Mouse (Mus musculus): ENCODE measurements at regions not wholly inside any gene's neighbourhood (a gene's known extent, or its start where the extent isn't known, plus 50 kb on each side); places are given as distances from the start of the nearest gene placed in this dataset.

DNA sequence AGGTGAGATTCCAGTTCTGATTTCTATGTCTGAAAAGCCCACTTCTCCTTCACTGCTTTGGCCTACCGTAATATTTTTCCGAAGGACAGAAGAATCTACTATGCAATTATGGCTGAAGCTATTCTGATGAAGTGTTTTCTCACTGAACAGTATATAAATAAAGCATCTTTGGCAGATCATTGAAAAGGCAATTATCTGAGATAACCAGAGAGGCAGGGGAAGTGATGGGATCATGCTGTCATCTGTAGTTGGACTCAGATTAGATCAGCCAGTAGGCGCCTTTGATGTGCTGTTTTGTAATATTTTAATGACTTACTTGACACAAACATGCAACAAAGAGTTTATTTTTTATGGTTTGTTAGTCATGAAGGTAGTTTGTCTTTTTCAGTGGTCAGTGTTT, 67.8 kb upstream of the Ahr start:
- Histone ChIP-seq H3K4me2 (replicated peaks) (no peak overlapping the region), H3K27me3 (replicated peaks) (no peaks in the 10 kb centered on the region), H3K27ac (no peak overlapping the region), H3K36me3 (no peaks in the 10 kb centered on the region), H3K9ac (no peak overlapping the region), H3K4me3 (no peak overlapping the region), H3K4me1 (no peaks in the 10 kb centered on the region), H3K9me3 (no peaks in the 10 kb centered on the region)
- ATAC-seq (ENCODE audit: low FRiP score, low read depth), result no peak
- WGBS, result 89% methylated on average over 3 of the region's 3 CpGs

GRCm38 (mm10) chr12:35598298-35598697, 63.5 kb upstream of the Ahr start:
- WGBS, result 93% methylated on average over 9 of the region's 9 CpGs
- no peak overlapping the region for H3K9ac ChIP-seq
- H3K4me2 ChIP-seq (replicated peaks), result no peak overlapping the region
- H3K9me3 ChIP-seq, result no peaks in the 10 kb centered on the region
- H3K4me1 ChIP-seq, result no peaks in the 10 kb centered on the region
- H3K36me3 ChIP-seq, result no peaks in the 10 kb centered on the region
- H3K27me3 ChIP-seq (replicated peaks), result no peaks in the 10 kb centered on the region
- no peak for ATAC-seq (ENCODE audit: low FRiP score, low read depth)
- no peak overlapping the region for H3K4me3 ChIP-seq
- no peak overlapping the region for H3K27ac ChIP-seq

DNA sequence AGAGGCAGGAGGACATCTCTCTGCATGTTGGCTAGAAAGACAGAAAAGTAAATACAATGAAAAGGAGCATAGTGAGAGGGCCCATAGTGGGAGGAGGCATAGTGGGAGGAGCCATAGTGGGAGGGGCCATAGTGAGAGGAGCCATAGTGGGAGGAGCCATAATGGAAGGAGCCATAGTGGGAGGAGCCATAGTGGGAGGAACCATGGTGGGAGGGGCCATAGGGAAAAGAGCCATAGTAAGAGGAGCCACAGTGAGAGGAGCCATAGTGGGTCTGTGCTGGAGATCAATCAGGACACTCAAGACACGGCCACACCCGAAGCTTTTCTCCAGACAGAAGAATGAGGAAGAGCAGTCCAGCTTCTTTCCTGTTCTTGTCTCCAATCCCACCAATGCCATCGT, 58.0 kb upstream of the Ahr start:
- no peak overlapping the region for H3K4me2 ChIP-seq (replicated peaks)
- no peaks in the 10 kb centered on the region for H3K36me3 ChIP-seq
- no peaks in the 10 kb centered on the region for H3K4me1 ChIP-seq
- H3K4me3 ChIP-seq, result no peak overlapping the region
- no peak overlapping the region for H3K9ac ChIP-seq
- no peaks in the 10 kb centered on the region for H3K27me3 ChIP-seq (replicated peaks)
- ATAC-seq (ENCODE audit: low FRiP score, low read depth), result no peak
- no peak overlapping the region for H3K27ac ChIP-seq
- WGBS, result 91% methylated on average over 3 of the region's 3 CpGs
- H3K9me3 ChIP-seq, result no peaks in the 10 kb centered on the region

Measured in neural tube, embryonic 12.5 days (tissue).